Mouse (Mus musculus): Measurements from ENCODE around the gene Ppp1r9a.

- no peak for TF ChIP-seq CTCF (conservative IDR thresholded peaks at IDR 0.05; ENCODE audit: low read length)
- TF ChIP-seq POU5F1 (IDR thresholded peaks at IDR 0.05; ENCODE audit: borderline replicate concordance, low read length), result peak; percentile 12; the same call in 1 of the 2 replicates
- peak; percentile 90 for TF ChIP-seq NANOG (IDR thresholded peaks at IDR 0.05; ENCODE audit: borderline replicate concordance, low read length)
Observed at GRCm38 (mm10) chr6:5026772-5027171, 124.1 kb downstream of the Ppp1r9a start.

Measured in E14TG2a.4 (cell line).